Mouse (Mus musculus) left cerebral cortex, adult 11 months (tissue): ENCODE data around the gene Tsen15.
"Not testable (repeated sequence)": the region's sequence is repeated elsewhere in the genome, so short reads cannot be mapped to it uniquely, and the experiment has no call there.

ENCODE experiments used
- DNase-seq: peaks from one replicate; pipeline ENCODE4 v3.0.0; 2022; ENCODE audit warnings: low spot score

The Tsen15 gene

GRCm38 (mm10) chr1:152385693-152386092 lies 795 bp downstream of the Tsen15 start:
- DNase-seq = not testable (repeated sequence)

DNA sequence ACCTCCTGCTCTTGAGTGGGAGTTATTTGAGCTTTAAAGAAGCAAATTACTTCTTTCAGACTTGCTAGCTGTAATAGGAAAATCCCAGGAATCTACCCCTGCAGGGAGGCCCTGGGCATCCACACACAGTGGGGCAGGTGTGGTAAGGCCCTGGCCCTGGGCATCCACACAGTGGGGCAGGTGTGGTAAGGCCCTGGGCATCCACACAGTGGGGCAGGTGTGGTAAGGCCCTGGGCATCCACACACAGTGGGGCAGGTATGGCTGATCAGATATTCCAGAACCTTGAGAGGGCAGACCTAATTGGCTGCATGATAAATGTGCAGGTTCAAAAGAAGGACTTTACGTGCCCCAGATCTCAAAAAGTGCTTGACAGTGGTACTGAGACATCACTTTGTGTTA lies 1.9 kb downstream of the Tsen15 start:
- DNase-seq = no peak

GRCm38 (mm10) chr1:152378311-152378710 lies 8.2 kb downstream of the Tsen15 start:
- no peak for DNase-seq

DNA sequence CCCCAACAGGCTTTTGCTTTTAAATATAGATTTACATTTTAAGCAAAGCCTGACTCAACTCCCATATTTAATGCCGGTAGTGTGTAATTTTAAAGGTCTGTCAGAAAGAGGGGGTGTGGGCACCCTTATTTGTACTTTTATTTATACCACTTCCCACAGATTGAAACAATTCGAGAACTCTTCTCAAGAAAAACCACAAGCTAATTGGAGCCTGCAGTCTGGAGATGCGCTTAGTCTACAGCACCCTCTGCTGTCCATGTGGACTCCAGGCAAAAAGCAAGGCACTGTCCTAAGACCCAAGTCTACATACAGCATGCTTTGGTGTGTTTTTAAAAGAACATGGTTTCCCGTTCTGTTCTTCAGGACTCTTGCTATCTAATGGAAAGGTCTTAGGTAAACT lies 17.3 kb downstream of the Tsen15 start:
- DNase-seq = peak; percentile 64

GRCm38 (mm10) chr1:152368311-152369088 lies 18.0 kb downstream of the Tsen15 start:
- no peak for DNase-seq

DNA sequence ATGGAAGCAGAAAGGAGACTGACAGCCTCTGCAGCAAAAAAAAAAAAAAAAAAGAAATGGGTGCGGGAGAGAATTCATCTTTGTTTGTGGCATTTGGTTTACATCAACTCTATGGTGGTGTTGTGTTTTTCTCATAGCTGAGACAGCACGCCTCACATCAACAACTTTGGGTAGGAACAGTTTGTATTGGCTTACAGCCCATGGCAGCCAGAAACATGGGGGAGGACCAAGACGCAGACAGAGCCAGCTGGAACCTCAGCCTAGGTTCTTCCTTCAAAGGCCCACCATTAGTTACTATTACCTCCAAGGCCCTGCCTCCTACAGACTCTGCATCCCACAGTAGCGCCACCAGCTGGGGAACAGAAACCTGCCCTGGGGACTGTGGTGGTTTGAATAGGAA lies 29.8 kb downstream of the Tsen15 start:
- DNase-seq = no peak

DNA sequence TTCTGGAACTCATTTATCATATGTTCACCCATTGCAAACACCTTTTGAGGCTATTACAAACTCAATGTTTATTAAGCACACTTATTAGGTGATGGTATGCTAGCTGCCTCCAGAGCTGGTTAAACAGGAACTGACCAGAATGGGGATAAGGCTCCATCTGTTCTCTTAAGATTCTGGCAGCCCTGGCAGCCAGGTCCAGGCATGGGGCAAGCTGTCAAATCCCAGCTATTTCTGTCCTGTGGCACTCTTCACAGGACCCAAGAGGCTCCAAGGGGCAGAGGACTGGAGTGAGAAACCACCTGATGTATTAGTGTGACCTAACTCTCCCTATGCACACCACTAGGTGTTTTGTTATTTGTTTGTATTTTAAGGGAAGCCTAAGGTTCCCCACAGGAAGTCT lies 38.5 kb downstream of the Tsen15 start:
- DNase-seq = no peak

GRCm38 (mm10) chr1:152324024-152324423 lies 62.5 kb downstream of the Tsen15 start:
- DNase-seq = no peak
